Mouse (Mus musculus) lung, postnatal 4 days (tissue): ENCODE results near the gene Dnal1.

Experiments
- DNase-seq, 2 experiments: peaks; one replicate each; pipeline ENCODE4 v3.0.0; 2021

Dnal1 gene

DNA sequence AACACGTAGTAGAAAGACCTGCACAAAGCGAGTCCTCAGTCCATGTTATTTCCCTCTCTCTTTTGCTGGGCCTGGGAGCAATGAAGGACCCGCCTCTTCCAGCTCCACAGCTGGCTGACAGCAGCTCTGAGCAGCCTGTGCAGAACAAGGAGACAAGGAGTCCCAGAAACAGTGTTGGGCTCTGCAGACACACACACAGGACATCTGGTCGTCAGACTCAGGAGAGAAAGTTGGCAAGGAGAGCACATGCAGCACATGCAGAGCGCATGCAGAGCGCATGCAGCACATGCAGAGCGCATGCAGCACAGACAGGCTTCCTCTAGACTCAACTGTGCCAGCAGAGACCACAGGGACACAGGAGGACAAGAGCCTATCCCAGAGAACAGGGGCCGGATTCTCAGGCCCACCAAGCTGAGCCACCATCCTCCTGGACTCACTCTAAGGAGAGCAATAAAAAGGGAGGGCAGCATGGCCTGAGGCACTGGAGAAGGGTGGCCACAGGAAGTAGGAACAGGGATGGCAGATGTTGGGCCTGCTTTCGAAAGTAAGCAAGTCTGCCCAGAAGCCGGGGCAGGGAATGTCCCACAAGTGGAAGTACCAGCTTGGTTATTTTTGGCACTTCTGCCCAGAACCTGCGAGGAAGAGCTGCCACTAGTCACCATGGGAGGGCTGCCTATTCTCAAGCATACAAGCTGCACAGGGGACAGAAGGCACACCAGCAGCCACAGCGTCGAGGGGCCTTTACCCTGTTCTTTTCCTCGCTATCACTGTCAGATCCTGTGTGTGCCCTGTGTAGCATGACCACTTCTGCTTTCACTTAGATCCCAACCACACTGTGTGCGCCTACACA, 73.8 kb downstream of the Dnal1 start:
- DNase-seq = peak in 1 of 2 experiments; percentile 68

DNA sequence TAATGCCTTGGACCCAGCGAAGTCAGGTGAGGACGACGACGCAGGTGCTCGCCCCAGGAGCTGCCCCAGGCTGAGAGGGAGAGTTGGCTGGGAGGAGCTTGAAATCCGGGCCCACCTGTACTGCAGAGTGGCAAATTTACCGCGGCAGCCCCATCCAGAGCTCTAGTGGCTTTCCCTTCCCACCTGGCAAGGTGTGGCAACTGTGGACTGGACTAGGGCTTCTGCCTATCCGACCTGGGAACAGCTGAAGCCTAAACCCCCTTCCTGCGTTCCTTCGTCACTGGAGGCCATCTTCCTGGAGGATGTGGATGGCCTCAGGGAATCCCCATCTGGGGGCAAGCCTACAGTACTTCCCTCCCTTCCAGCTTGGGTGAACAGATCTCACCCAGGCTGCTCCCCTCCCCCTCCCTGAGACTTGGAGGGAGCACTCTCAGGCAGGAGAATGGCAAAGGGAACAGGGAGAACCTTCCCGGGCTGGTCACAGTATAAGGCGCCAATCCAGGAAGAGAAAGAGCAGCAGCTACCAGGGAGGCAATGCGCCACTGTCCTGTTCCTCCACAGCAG, 74.8 kb downstream of the Dnal1 start:
- DNase-seq = no peak

DNA sequence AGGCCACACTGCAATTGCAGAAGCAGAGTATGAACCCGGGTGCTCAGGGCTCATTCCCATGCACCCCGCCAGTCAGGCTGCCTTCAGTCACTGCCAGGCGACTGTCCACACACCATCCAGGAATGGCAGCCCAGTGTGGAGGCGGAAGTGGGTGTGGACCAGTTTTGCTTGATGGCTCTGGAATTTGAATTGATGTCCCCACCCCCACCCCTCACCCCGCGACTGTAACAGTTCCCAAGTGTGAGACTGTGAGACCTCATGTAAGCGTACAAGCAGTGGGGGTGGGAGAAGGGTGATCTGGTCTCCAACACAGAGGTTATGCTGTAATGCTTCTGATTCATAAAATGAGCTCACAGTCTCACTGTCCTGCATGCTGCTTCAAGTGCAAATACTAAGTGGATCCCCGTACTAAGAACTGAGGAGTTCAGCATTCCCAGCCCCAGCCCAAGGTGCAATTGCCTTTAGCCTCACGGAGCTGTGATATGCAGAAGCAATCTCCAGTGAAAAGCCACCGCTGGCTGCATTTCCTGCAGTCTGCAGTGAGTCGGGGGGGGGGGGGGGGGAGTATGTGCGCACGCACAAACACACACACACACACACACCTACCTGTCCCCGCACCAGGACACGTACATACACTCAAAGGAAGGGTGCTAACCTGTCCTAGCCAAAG, 76.1 kb downstream of the Dnal1 start:
- DNase-seq = peak in 1 of 2 experiments; percentile 74

DNA sequence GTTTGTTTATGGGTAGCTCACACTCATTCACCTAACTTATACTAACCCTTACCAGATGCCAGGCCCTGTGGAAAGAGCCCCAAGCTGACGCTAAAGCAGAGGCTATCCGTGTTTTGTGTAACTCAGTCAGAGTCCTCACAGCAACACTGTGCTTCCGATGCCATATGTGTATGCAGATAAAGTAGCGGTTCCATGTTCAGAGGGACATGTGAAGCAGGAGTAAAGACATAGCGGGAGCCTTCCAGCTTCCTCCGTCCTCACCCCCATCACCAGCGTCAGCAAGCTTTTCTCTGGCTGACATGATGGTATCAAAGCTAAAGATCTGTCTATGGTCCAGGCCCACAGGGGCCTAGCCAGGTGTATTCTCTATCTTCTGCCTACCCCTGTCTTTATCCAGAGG, 77.0 kb downstream of the Dnal1 start:
- DNase-seq = no peak

DNA sequence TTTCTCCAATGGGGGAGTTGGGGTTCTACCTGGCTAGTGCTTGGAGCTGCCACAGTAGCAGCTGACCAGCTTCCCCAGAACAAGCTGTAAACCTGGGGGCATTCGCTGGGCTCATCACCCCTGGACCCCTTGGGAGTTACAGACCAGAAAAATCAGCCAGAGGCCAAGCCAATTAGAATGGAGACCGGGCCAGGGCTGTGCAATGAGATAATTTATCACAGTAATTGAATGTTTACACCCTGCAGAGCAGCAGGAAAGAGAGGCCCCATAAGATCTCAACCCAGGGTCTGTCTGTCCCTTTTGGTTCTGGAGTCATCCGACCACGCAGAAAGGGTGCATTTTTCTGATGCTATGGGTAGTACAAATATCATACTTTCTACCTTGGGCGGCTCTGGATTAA, 77.6 kb downstream of the Dnal1 start:
- DNase-seq = no peak

DNA sequence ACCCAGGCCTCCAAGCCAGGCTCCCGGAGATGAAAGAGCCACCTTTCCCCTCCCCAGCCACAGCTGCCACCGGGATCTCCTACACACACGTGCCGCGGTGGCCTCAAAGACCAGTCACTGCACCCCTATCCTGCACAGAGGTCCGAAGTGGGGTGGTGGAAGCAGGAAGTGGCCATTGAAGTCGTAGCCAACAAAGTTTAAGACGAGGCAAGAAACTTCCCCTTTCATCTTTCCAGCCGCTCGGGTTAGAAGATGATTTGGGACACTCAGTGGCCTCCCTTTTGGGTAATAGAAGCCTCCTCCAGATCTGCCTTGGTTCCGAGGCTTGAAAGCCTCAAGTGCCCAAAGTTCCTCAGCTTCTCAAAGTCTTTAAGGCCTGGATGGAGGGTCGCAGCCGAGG, 78.1 kb downstream of the Dnal1 start:
- DNase-seq = peak in 1 of 2 experiments; percentile 47

DNA sequence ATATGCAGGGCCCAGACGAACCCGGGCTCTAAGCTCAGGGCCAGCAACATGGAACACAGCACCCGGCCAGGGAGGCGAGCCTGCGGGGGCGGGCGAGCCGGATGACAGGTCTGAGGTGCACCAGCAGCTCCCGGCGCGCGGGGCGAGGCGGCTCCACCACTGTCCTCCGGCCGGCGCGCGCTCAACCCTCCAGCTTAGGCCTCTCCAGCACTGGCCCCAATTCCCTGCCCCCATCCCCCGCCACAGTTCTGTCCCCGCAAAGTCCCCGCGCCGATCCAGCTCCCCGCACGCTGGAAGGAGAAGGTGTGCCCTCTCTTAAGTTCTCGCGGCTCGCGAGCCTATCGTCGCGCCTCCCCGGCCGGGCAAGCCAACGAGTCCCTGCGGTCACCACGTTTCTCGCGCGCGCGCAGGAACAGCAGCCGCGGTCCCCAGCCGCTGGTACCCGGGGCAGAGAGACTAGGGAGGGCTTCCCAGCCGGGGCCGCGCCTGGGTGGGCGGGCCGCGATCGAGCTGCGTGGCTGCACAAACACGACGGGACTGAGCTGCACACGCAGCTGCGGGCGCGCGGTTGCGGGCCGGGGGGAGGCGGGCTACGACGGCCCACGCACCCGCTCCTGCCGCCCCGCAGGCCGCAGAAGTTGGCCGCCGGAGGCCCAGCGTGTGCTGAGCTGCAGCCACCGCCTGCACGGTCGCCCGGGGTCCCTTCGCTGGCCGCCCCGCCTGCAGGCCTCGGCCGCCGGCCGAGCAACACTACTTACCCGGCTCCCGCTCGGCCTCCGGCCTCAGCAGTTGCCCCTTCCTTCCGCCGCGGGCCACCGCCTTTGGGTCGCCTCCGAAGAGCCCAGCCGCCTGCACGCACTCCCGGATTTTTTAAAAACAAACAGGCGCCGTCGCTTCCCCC, 78.8 kb downstream of the Dnal1 start:
- DNase-seq = peak; percentile 85

DNA sequence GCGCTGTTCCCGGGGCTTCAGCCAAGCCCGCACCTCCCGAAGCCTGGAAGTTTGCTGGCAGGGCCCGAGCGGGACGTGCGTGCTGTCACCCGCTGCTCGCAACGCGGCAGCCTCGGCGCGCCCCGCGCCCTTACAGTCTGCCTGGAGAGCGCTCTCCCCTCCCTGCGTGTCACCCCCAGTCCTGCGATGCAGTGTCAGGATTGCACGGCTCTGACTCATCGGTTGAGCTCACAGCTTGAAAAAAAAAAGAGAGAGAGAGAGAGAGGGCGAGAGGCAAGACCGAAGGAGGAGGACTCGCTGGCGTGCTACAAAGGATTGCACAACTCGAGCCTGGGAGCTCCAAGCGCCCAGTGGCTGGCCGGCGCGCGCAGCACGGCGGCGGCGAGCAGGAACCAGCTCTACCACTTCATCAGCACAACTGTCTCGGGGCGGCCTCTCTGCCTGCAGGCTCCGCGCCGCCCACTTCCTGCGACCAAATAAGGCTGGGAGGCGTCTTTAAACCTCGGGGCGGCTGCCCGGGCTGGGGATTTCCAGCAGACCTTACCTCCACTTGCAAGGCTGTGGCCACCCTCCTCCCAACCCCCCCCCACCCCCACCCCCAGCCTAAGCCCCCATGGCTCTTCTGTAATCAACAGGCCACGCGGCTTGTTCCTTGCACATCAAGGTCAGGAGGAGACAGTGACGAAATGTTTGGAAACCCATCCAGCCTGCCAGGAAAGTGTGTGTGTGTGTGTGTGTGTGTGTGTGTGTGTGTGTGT, 79.7 kb downstream of the Dnal1 start:
- peak; percentile 95 to 99 for DNase-seq

DNA sequence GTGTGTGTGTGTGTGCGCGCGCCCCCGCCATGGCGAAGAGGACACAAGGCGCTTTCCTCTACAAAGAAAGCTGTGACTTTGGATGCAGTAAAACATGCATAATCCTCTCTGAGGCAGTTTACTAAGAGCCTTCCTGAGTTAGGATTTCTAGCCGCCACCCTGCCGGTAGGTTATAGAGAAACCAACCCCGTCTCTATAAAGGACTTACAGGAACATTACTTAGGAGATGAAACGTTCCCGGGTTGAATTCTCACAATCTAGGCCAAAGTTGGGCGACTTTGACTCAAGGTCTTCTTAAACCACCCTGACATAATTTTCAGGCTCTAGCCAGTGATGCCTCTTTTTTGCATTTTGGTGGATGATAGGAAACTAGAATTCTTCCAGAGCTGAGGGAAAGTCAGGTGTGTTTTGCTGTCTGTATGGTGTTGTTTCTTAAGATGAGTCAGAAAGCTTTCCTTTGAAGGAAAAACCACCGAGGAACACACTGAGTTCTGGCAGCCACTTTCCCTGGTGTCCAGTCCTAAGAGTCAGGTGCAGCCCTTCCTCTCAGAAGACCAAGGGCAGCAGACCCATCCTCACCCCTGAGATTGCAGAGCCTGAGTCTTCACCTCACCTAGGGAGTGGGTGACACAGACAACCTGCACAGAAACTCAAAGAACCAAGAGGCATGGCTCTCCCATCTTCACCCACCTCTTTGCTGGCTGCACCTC, 80.4 kb downstream of the Dnal1 start:
- DNase-seq = no peak

DNA sequence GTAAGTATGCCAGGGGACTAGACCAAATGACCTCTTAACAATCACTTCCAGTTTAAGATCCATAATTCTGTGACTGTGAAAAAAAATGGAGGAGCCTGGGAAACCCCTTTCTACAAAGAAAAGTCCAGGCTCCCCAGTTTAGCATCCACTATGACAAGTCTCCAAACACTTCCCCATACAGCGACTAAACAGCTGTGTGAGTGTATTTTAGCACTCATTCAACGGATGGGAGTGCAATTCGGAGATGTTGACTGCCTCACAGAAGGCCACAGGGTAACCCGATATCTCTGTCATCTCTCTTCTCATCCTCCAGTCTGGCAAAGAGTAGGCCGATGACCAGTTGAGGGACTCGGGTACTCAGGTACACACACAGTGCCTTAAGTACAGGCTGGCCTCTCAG, 81.0 kb downstream of the Dnal1 start:
- DNase-seq = no peak
